Mouse (Mus musculus) thymus, postnatal 14 days (tissue): ENCODE measurements at regions not wholly inside any gene's neighbourhood (a gene's known extent, or its start where the extent isn't known, plus 50 kb on each side); places are given as distances from the start of the nearest gene placed in this dataset.

ENCODE experiments used
- DNase-seq: peaks from one replicate; pipeline ENCODE4 v3.0.0; 2021

- DNase-seq, result no peak
These were observed 187.0 kb downstream of the Kit start for GRCm38 (mm10) chr5:75761459-75762310.

GRCm38 (mm10) chr5:75756168-75756567 is 181.5 kb downstream of the Kit start:
- DNase-seq, result no peak

- no peak for DNase-seq
These were observed 179.6 kb downstream of the Kit start for GRCm38 (mm10) chr5:75754356-75754755.

GRCm38 (mm10) chr5:75745311-75745710 is 170.6 kb downstream of the Kit start:
- no peak for DNase-seq

- no peak for DNase-seq
These were observed 169.8 kb downstream of the Kit start for GRCm38 (mm10) chr5:75744475-75745045.

GRCm38 (mm10) chr5:75739336-75739735 is 164.6 kb downstream of the Kit start:
- no peak for DNase-seq

- no peak for DNase-seq
These were observed 163.7 kb downstream of the Kit start for GRCm38 (mm10) chr5:75738445-75738844.

GRCm38 (mm10) chr5:75737752-75738151 is 163.0 kb downstream of the Kit start:
- no peak for DNase-seq

GRCm38 (mm10) chr5:75736318-75736717 is 161.6 kb downstream of the Kit start:
- DNase-seq, result peak; percentile 54

GRCm38 (mm10) chr5:75734508-75734907 is 159.8 kb downstream of the Kit start:
- no peak for DNase-seq

GRCm38 (mm10) chr5:75734043-75734442 is 159.3 kb downstream of the Kit start:
- DNase-seq, result no peak

- peak; percentile 13 for DNase-seq
These were observed 156.5 kb downstream of the Kit start for GRCm38 (mm10) chr5:75731236-75731635.

GRCm38 (mm10) chr5:75730698-75731097 is 156.0 kb downstream of the Kit start:
- peak; percentile 70 for DNase-seq

GRCm38 (mm10) chr5:75721291-75721690 is 146.6 kb downstream of the Kit start:
- DNase-seq, result no peak

GRCm38 (mm10) chr5:75720091-75720940 is 145.6 kb downstream of the Kit start:
- no peak for DNase-seq

GRCm38 (mm10) chr5:75718511-75719225 is 144.0 kb downstream of the Kit start:
- no peak for DNase-seq
